Mouse (Mus musculus) megakaryocyte, embryonic 14.5 days (primary cell): ENCODE data around the gene Zfp827. TPM values are rescaled to one million over a fixed set of nuclear protein-coding genes. Genes with fewer than 3 reads are reported as not detected.

Experiments
- H3K27me3 ChIP-seq: replicated peaks from 2 replicates; pipeline ENCODE3; 2012; ENCODE audit warnings: inconsistent platforms
- H3K36me3 ChIP-seq: replicated peaks from 2 replicates; pipeline ENCODE3; 2012; ENCODE audit warnings: low read length, inconsistent platforms, mixed read lengths
- H3K4me1 ChIP-seq: 2 replicates; pipeline ENCODE4 v1.6.1; 2012; ENCODE audit warnings: inconsistent platforms
- H3K4me3 ChIP-seq: replicated peaks from 2 replicates; pipeline ENCODE3; 2012; ENCODE audit warnings: moderate library complexity, mild to moderate bottlenecking, inconsistent platforms
- H3K9me3 ChIP-seq: 2 replicates; pipeline ENCODE4 v1.6.1; 2012; ENCODE audit warnings: inconsistent platforms
- FLI1 ChIP-seq: IDR thresholded peaks from 2 replicates; pipeline ENCODE4 v1.6.1; 2012; ENCODE audit warnings: low read length, inconsistent platforms, mixed read lengths
- GATA1 ChIP-seq: IDR thresholded peaks from 3 replicates; pipeline ENCODE4 v1.6.1; 2012; ENCODE audit warnings: mixed read lengths, low read length, inconsistent platforms, borderline replicate concordance
- polyA plus RNA-seq: library from polyadenylated mRNA; stranded (reverse); fragments of >175 nt; gene quantifications from 2 replicates; pipeline ENCODE4 v1.2.3, GENCODE M21; 2012; ENCODE audit warnings: low replicate concordance; ENCODE audit not compliant: insufficient read depth

Zfp827 gene
- polyA plus RNA-seq, 1 experiment: 2.9 TPM

- TF ChIP-seq FLI1: no peak
- TF ChIP-seq GATA1: no peak
- Histone ChIP-seq H3K4me3 (no peak overlapping the region), H3K4me1 (no peaks in the 10 kb centered on the region), H3K9me3 (peaks cover 28% of the 10 kb centered on the region), H3K36me3 (no peaks in the 10 kb centered on the region), H3K27me3 (no peaks in the 10 kb centered on the region)
These were observed 197.3 kb downstream of the Zfp827 start for GRCm38 (mm10) chr8:79225586-79225985.

GRCm38 (mm10) chr8:79226046-79226445 is 197.8 kb downstream of the Zfp827 start:
- no peak for TF ChIP-seq FLI1
- no peak for TF ChIP-seq GATA1
- H3K9me3 ChIP-seq: peaks cover 28% of the 10 kb centered on the region
- H3K36me3 ChIP-seq: no peaks in the 10 kb centered on the region
- H3K27me3 ChIP-seq: no peaks in the 10 kb centered on the region
- no peak overlapping the region for H3K4me3 ChIP-seq
- no peaks in the 10 kb centered on the region for H3K4me1 ChIP-seq

GRCm38 (mm10) chr8:79227194-79227593 is 199.0 kb downstream of the Zfp827 start:
- peaks cover 28% of the 10 kb centered on the region for H3K9me3 ChIP-seq

GRCm38 (mm10) chr8:79227916-79228315 is 199.7 kb downstream of the Zfp827 start:
- Histone ChIP-seq H3K9me3 (peaks cover 28% of the 10 kb centered on the region), H3K27me3 (no peaks in the 10 kb centered on the region), H3K4me3 (no peak overlapping the region), H3K36me3 (no peaks in the 10 kb centered on the region), H3K4me1 (no peaks in the 10 kb centered on the region)
- TF ChIP-seq FLI1 (no peak), GATA1 (no peak)

More at GRCm38 (mm10) chr8:79227194-79227593, 199.0 kb downstream of the Zfp827 start:
- TF ChIP-seq GATA1 (no peak), FLI1 (no peak)
- no peak overlapping the region for H3K4me3 ChIP-seq
- no peaks in the 10 kb centered on the region for H3K36me3 ChIP-seq
- H3K4me1 ChIP-seq: no peaks in the 10 kb centered on the region
- no peaks in the 10 kb centered on the region for H3K27me3 ChIP-seq

GRCm38 (mm10) chr8:79229266-79229888 is 201.1 kb downstream of the Zfp827 start:
- Histone ChIP-seq H3K9me3 (peaks cover 24% of the 10 kb centered on the region), H3K4me3 (no peak overlapping the region), H3K4me1 (no peaks in the 10 kb centered on the region), H3K27me3 (no peaks in the 10 kb centered on the region), H3K36me3 (no peaks in the 10 kb centered on the region)
- no peak for TF ChIP-seq GATA1
- no peak for TF ChIP-seq FLI1

- peaks cover 3% of the 10 kb centered on the region; the same call in 1 of the 2 replicates for H3K9me3 ChIP-seq
- H3K4me3 ChIP-seq: peak overlapping the region; percentile 38
- H3K4me1 ChIP-seq: peaks cover 6% of the 10 kb centered on the region
- TF ChIP-seq GATA1 (no peak), FLI1 (no peak)
- no peaks in the 10 kb centered on the region for H3K27me3 ChIP-seq
- no peaks in the 10 kb centered on the region for H3K36me3 ChIP-seq
These were observed 211.1 kb downstream of the Zfp827 start for GRCm38 (mm10) chr8:79239320-79239719.

GRCm38 (mm10) chr8:79239996-79240395 is 211.8 kb downstream of the Zfp827 start:
- peaks cover 3% of the 10 kb centered on the region; the same call in 1 of the 2 replicates for H3K9me3 ChIP-seq
- H3K4me3 ChIP-seq: no peak overlapping the region
- TF ChIP-seq GATA1 (no peak), FLI1 (no peak)
- H3K27me3 ChIP-seq: no peaks in the 10 kb centered on the region
- H3K36me3 ChIP-seq: no peaks in the 10 kb centered on the region
- H3K4me1 ChIP-seq: peaks cover 6% of the 10 kb centered on the region

Other genes starting within 250 kb of the Zfp827 start
- gene Lsm6, start 207.3 kb upstream of the Zfp827 start, polyA plus RNA-seq: 3.2 TPM in 1 of 2 replicates, not detected in the other
- not detected in 2 replicates for gene 1700011L22Rik, start 220.1 kb downstream of the Zfp827 start, polyA plus RNA-seq